Mouse (Mus musculus) adrenal gland, postnatal 25 days (tissue): ENCODE data around the gene Adora1. TPM values are rescaled to one million over a fixed set of nuclear protein-coding genes. Genes with fewer than 3 reads are reported as not detected.

Experiments
- DNase-seq: peaks from one replicate; pipeline ENCODE4 v3.0.0; 2021; ENCODE audit warnings: mixed read lengths
- total RNA-seq: library from RNA; stranded (reverse); gene quantifications from 2 replicates; pipeline ENCODE4 v1.2.3, GENCODE M21; 2021

Adora1 gene
- total RNA-seq, 1 experiment from 2014 or later = 151 TPM

DNA sequence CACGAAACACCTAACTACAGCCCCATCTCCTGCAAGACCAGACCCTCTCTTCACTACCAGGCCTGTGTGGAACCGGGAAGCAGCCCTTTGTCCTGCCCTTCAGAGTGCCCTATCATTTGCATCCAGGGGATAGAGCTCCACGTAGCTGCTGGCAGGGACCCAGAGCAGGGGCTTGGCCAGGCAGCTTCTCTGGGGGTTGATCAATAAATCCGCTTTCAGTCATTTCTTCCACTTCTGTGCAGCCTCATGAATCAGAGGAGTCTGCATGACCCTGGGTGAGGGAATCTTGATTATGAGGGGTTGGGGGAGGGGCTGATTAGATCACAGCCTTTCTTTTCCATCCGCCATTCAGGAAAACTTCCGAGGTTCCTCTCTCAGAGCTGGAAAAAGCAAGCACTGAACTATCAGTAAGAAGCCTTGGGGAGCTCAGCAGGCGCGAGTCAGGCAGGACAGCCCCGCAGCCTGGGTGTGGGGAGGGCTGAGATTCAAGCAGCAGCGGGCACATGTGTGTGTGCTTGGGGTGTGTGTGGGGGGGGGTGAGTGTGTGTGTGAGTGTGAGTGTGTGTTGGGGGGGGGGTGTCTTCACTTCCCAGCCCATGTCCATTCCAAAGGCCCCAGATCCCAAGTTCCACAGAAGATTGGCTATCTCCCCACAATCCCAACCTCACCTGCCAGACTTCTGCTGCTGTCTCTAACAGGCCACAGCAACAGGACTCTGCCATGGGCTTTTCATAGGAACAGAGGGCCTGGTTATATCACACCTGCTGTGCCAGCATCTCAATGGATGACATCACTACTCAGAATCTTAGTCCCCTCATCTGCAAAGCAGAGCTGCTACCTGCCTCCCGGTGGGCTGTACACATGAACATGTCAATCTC, 19.2 kb downstream of the Adora1 start:
- DNase-seq = no peak

DNA sequence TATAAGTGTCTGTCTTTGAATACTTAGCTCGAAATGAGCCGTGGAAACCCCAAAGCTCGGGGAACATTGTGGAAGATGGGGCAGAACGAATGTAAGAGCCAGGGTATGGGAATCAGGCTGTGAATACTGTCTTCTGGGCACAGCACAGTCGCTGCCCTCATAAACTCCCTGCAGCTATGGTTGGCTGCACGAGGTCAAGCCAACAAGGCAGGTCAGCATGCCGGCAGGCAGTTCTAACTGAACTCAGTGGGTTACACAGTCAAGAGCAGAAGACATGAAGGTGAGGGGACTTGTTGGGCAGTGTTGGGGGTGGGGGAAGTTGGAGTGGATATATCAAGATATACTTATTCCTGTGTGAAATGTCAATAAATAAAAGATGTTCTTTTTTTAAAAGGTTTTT, 20.2 kb downstream of the Adora1 start:
- DNase-seq = no peak

DNA sequence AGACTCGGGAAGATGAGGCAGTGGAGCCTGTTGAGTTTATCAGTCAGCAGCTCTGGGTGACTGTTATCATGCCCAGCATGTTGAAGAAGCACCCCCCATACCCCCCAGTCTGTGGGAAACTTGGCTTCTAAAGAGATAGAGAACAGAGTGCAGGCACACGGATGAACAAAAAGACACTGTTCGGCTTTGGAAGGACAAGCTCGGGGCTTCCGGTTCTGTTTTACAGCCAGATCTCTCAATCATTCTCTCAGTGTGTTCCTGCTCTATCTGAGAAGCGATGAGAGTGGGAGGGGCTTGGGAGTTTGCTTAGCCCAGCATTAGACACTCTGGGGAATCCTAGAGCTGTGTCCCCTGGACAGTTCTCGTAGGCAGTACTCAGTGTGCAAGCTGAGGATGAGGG, 21.8 kb downstream of the Adora1 start:
- no peak for DNase-seq

DNA sequence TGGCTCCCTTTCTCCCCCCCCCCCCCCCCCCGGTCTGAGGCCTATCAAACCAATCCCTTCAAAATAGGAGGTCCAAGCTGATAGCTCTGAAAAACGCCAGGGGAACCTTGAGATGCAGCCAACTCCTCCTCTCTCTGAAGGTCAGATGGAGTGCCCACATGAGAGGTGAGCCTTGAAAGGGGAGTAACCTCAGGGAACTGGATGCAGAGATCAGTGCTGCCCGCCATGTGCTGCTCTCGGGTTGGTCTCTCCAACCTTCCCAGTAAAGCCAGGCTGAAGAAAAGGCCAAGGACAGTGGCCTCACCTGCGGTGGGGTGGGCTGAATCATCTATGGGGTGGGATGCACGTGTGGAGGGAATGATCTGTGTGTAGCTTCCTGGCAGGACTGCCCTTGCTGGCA, 22.9 kb downstream of the Adora1 start:
- no peak for DNase-seq

DNA sequence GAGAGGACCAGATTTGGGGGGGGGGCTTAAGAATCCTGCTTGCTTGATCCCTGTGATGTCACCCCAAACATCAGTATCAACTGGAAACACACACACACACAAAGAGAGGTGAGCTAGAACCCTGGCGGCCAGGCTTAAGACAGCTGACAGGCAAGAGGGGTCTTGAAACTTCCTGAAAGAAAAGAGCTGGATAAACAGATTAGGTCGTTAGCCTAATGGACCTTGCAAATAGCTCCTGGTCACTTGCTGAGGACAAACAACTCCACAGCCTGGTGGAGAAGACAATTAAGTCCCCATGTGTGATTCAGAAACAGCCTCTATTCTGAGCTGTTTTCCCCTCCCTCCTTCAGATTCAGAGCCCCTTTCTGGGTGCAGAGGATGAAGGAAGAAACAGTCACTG, 23.6 kb downstream of the Adora1 start:
- DNase-seq = no peak

DNA sequence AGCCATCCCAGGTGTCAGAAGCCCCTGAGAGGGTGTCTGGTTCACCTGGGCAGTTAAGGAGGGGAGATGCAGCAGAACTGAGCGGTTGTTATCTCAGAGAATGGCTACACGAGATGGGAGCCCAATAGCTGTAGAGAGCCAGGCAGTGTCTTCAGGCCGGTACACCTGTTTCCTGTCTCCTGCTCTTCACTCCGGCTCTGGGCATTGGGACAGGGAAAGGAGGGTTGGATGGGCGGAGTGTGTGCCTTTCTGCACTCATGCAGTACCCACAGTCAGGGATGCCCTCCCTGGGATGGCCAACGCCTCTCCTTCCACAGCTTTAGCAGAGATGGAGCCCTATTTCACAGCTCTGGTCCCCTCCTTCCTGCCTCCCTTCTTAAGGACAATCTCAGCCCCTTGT, 24.2 kb downstream of the Adora1 start:
- no peak for DNase-seq

DNA sequence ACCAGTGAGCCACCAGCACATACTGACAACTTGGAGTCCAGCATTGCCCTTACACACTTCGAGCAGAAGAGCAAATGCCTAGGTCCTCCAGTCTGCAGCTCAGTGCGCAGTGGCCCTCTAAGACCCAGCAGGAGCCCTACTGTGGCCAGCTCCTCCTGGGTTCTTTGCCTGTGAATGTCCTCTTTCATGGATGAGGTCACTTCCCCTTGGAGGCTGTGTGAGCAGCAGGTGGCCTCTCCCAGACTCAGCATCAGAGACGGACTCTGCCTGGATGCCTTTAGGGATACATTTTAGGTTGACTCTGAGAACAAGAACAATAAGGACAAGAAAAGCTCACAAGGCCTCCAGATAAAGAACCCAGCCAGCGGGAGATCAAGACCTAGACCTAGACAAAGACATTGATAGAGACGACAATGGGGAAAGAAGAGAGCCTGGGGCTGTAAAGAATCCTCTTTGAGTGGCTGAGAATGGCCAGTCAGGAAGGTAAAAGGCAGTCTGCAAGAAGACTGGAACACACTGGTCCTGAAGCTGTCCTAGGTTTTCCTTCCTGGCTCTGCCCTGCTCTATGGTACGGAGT, 25.0 kb downstream of the Adora1 start:
- no peak for DNase-seq

DNA sequence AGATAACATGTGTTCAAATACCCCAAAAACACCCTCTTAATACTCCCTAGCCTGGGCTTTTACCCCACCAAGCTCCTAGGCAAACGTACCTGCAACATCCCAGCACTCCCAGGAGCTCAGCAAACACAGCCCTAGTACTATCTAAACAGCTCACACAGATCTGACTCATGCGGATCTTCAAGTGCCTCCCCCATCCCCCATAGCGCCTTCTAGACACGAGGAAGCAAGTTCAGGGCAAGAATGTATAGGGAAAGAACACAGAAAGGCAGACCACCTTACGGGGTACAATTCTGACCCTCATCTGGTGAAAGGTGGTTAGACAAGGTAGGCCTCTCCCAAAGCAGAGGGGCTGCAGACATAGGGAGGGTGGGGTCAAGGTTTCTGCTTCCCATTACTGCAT, 29.1 kb downstream of the Adora1 start:
- DNase-seq = no peak

DNA sequence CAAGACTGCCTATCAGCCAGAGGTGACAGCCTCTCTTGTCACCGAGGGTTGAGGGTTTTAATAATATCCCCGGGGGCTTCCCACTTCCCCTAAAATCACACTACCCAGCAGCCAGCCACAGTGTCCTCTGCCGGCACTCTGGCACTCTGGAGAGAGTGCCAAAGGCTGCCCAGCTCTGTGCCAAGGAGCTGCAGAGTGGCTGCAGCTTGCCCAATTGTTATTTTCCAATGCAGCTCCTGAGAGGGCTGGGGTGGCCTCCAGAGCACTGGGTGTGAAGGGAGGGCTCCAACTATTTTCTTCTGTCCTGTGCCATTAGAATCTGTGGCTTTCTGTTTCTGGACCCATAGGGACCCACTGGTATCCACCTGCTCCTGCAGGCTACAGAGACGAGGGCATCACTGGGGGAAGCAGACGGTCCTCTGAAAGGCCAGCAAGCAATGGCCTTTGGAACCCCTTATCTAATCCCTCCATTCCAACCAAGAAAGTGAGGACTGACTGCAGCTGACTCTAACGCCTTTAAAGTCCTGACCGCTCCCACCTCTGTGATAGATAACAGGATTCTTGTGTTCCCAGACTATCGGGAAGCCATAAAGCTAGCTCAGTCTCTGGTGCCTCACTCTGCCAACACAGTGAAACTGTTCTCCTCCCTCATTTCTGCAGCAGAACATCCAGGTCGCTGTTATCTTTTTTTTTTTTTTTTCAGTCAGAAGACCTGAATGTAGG, 29.8 kb downstream of the Adora1 start:
- no peak for DNase-seq

DNA sequence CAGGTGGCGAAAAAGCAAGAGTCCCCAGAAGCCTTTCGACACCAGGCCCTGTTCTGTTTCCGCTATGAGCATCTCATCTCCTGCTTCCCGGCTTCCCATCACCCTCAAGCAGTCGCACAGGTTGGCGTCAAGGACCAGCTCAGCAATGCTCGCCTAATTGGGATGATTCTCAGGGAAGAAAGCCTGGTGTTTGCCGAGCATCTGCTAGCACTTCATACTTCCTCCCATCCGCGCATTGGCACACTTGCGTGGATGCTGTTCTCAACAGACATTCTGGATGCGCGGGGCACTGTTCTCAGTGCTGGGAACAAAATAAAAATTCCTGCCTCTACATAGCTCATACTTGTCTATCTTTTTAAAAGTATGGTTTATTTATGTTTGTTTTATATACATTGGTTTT, 31.0 kb downstream of the Adora1 start:
- DNase-seq = no peak

DNA sequence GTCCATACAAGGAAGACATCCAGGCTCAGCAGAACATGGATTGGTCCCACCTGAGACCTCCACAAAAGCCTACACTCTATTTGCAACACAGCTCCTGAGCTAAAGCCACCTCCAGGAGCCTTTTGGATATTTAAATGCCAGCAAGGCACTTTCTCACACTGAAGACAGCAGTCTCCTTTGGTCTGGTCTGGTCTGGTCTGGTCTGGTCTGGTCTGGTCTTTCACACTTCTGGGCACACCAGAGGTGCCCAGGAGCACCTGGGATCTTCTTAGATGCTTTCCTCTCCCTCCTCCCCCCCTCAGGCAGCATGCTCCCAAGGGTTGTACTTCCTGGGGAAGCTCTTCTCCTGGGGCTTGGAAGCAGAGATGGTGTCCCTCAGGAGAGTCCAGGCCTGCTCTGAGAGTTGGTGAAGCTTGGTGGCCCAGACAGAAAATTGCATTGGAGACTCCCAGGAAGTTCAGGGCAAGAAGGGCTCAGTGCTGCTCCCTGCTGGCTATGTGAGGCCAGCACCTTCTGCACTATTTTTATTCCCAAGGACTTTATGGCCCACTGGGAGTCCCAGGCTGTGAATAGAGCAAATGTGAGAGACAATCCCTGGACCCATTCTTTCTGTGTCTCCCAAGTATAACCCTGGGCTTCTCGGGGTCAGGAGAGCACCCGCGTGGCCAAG, 33.3 kb downstream of the Adora1 start:
- DNase-seq = peak; percentile 57

DNA sequence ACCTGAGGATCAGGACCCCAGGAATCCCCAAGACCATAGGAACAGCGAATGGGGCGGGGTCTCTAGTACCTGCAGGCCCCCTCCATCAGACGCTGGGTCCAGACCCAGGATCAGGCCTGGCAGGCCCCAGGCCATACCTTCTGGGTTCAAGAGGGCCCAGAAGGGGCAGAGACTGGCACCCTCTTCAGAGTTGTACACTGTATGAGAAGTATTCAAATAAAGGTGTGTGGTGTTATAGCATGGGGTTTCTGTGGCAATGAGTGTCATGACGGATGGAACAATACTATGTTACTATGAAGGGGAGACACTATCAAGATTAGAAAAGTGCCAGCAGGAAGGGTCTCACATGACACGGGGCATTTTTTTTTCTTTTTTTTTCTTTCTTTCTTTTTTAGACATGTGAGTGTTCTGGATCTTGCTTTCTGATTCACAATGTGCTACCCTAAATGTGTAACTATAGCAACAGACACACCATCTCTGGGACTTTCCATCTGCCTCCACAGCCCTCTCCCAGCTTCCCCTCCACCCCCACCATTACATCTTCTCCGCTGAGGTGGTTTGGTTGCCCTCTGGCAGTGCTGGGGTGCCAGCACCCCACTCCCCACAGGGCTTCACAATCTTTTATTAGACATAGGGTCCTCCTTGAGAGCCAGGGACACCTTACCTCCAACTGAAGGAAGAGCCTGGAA, 34.1 kb downstream of the Adora1 start:
- no peak for DNase-seq

DNA sequence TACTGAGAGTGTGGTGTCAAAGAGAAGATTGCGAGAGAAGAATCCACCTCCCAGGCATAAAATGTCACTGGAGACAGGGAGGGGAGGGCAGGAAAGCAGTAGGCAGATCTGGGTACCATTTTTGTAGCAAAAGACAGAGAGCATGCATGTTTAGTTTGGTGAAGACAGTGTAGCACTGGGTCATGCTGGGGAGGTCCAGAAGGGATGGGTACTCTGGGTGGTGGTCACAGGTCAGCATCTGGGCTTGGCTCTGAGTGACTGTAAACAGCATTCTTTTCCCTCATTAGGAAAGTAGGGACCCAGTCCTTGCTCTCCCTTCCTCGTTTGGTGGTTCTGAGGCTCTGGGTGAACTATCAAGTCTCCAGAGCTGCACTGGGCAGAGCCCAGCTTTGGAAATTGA, 34.8 kb downstream of the Adora1 start:
- DNase-seq = no peak

DNA sequence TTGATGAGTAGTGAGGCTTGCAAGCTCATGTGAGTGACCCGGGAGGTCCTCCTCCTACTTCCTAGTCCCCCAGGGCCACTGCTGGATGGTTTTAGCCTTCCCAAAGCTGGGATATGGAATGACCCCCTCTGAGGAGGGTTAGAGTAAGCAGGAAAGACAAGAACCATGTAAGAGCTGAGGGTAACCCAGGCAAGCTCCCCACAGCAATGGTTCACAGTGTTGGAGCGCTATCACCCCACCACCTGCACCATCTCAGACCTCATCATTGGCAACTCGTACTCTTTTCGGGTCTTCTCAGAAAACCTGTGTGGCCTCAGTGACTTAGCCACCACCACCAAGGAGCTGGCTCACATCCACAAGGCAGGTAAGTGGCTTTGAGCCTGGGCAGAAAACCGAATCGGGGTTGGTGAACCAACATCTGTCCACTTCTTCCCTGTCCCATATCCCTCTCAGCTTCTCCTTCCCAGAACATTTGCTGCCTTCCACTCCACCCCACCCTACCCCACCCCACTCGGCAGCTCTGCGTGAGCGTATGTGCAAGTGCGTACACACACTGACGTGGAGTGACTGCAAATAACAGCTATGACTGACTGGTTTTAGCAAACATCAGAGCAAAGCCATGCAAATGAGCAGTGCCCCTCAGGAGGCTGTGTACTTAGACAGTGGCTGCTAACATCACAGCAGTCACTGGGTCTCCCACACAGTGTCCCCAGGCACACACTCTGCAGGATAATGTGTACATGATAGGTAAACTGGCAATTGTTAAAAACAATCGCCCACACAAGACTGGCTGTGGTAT, 36.8 kb downstream of the Adora1 start:
- DNase-seq = no peak

DNA sequence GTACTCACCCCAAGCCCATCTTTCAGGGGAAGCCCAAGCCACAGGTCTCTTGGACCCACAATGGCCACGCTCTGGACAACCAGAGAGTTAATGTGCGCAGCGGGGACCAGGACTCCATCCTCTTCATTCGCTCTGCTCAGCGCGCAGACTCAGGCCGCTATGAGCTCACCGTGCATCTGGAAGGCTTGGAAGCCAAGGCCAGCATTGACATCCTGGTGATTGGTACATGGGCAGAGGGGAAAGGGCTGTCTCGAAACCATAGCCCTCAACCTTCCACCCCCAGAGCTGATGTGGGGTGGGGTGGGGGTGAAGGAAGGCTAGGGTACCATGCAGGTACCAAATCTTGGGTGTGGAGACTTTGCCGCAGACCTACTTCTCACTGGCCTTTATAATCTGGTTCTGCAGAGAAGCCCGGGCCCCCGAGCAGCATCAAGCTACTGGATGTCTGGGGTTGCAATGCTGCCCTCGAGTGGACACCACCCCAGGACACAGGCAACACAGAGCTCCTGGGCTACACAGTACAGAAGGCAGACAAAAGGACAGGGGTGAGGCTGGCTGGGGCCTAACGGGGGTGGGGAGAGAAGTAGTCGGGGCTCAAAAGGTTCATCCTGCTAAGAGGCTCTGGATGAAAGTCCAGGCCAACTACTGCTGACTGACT, 37.8 kb downstream of the Adora1 start:
- no peak for DNase-seq

DNA sequence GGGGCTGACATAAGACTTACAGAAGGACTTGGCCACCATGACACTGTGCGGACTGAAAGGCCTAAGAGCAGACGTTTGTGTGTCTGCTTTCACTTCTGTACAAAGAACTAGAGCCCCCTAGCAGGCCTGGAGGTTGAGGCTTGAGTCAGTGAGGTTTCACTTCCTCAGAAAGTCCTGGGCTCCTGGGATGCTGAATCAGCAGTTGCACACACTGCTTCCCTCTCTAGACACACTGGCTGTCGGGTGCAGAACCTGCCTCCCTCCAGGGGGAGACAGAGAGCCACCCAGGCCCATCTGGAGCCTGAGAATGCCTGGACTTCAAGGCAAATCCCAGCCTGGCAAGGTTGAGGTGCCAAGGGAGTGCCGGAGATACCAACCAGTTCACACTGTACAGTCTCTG, 38.8 kb downstream of the Adora1 start:
- peak; percentile 80 for DNase-seq

DNA sequence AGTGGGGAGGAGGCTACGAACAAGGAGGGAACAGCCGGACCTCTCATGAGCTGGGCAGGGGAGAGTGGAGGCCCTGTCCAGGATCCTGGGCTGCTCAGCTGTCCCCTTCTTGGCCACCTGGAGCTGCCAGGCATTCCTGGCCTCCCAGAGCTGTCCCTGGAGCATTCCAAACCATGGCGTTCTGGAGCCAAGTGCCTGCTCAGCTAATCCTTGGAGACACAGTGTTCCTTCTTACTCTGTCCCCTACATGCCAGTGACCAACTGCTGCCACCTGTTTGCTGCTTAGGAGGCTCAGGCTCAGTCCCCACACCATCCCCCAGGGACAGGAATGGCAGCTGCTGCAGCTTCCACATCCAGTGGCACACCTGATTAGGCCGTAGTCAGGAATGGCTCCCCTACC, 39.3 kb downstream of the Adora1 start:
- DNase-seq = no peak

DNA sequence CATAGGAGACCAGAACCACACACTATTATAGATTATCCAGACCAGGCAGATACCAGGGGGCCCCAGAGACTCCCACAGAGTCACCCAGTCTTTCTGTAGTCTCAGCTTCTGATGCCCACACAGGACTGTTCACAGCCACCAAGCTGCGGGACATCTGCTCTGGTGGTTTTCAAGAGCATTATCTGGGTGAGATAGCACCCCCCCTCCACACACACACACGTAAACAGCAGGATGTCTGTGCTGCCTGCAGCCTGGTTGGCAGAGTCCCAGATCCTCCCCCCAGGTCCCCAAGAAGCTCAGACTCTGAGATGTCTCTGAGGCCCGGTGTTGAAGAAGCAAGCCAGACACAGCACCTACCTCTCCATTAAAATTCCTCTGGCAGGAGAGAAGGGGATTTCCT, 39.7 kb downstream of the Adora1 start:
- DNase-seq = no peak

DNA sequence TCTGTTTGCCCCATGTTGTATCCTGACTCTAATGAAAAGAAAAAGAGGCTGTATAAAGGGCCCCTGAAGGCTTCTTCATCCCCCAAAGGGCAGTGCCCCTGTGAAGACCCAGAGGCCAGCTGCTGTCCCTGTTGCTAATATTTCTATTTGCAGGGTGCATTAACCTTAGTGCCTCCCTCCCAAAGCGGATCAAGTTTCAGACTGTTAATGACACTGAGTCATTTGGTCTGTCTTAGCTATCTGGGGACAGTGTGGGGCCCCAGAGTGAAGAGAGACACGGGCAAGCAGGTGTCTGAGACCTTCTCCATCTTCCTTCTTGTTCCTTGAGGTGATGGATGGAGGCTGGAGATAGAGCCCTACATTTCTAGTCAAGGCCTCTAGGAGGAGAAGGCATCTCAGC, 40.1 kb downstream of the Adora1 start:
- no peak for DNase-seq

DNA sequence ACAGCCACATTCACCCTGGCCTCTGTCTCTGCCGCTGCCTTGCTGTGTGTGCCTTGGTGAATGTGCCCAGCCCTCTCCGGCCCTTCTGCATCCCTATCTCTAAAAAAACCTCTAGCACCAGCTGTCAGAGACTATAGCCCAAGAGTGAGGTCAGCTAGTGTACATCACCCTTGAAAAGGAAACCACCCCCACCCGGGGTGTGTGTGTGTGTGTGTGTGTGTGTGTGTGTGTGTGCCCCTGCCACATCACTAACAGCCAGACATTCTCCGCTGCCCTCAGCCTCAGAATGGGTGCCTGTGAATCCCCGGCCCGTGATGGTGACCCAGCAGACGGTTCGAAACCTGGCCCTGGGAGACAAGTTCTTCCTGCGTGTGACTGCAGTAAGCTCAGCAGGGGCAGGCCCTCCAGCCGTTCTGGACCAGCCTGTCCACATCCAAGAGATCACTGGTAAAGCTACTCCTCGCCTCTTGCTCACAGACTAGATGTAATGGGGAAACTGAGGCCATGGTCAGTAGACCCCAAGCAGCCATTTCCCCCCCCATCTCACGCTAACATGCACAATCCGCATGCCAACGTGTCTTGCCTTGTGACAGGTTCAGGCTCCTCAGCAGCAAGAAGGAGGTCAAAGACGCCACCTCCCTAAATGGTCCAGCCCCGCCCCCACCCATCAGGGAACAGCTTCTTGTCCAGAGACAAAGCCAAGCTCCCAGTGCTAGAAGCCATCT, 40.8 kb downstream of the Adora1 start:
- no peak for DNase-seq
